Comparison of ENCODE assay signal across 8 mouse cellular contexts in the genomic region with DNA sequence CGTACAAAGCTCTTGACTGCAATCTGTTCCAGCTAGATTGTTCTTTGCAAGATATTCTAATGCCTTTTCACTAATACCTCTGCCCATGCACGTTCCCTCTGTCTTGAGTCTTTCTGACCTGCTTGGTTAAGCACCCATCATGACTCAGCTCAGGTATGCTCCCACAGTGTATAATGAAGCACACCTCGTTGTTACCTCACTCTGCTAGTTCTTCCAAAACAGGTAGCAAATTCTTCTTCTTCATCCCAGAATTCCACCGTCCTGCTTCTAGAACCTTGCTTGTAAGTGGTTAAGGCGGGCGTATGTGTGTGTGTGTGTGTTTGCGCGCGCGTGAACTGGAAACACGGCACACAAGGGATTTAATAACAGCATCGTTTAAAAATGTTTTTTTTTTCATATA. TPM values are rescaled to one million over a fixed set of nuclear protein-coding genes. Genes with fewer than 3 reads are reported as not detected.
DNase-seq lines count a peak whose midpoint lies in the region; ATAC-seq and TF ChIP-seq lines count a peak whose summit lies in the region.

No protein-coding gene starts in this region.

- H3K27ac ChIP-seq in thymus, adult 2 months (ENCODE audit: control insufficient read depth, insufficient read depth, low read length), result no peak overlapping the region
- peak overlapping the region; percentile 77 for H3K27ac ChIP-seq in forebrain, embryonic 10.5 days
- H3K27ac ChIP-seq in limb, embryonic 15.5 days, result no peak overlapping the region
- peak overlapping the region; percentile 60; the same call in 1 of the 2 replicates for H3K27ac ChIP-seq in neural tube, embryonic 15.5 days (replicated peaks)

- no peak for ATAC-seq in limb, embryonic 15.5 days (ENCODE audit: insufficient number of reproducible peaks, low FRiP score, low TSS enrichment, low read depth)
- peak; percentile 79 for ATAC-seq in neural tube, embryonic 15.5 days (ENCODE audit: low FRiP score)

- TF ChIP-seq CTCF in thymus, adult 2 months (IDR thresholded peaks at IDR 0.05; ENCODE audit: borderline replicate concordance, control insufficient read depth, extremely low read depth, insufficient read depth, low read length, poor library complexity), result no peak

- H3K9ac ChIP-seq in limb, embryonic 15.5 days, result no peak overlapping the region
- H3K9ac ChIP-seq in neural tube, embryonic 15.5 days (replicated peaks), result peak overlapping the region; percentile 55

- WGBS in thymus, adult 2 months, result under 1% methylated on average over 12 of the region's 12 CpGs
- WGBS in forebrain, embryonic 10.5 days, result 2% methylated on average over 12 of the region's 12 CpGs
- 3% methylated on average over 12 of the region's 12 CpGs for WGBS in limb, embryonic 15.5 days
- 5% methylated on average over 12 of the region's 12 CpGs for WGBS in neural tube, embryonic 15.5 days

- peak overlapping the region; percentile 49 for H3K4me2 ChIP-seq in limb, embryonic 15.5 days
- H3K4me2 ChIP-seq in neural tube, embryonic 15.5 days, result peak overlapping the region; percentile 67

- no peaks in the 10 kb centered on the region for H3K4me1 ChIP-seq in thymus, adult 2 months (replicated peaks; ENCODE audit: control insufficient read depth, insufficient read depth, low read length)
- H3K4me1 ChIP-seq in forebrain, embryonic 10.5 days, result peaks cover 5% of the 10 kb centered on the region; the same call in 1 of the 2 replicates
- 0 out of 2 replicates have a peak, but pooled peaks cover 4% of the 10 kb centered on the region for H3K4me1 ChIP-seq in limb, embryonic 15.5 days
- peaks cover 6% of the 10 kb centered on the region for H3K4me1 ChIP-seq in neural tube, embryonic 15.5 days

- intact Hi-C loops in left cerebral cortex, postnatal 36 days (cut with DNase I), result no loop called here

- H3K27me3 ChIP-seq in thymus, adult 2 months (ENCODE audit: control insufficient read depth, insufficient read depth, low read length), result no peaks in the 10 kb centered on the region
- H3K27me3 ChIP-seq in forebrain, embryonic 10.5 days (ENCODE audit: poor library complexity, severe bottlenecking), result peaks cover 16% of the 10 kb centered on the region
- no peaks in the 10 kb centered on the region for H3K27me3 ChIP-seq in limb, embryonic 15.5 days
- no peaks in the 10 kb centered on the region for H3K27me3 ChIP-seq in neural tube, embryonic 15.5 days (replicated peaks)

- H3K9me3 ChIP-seq in forebrain, embryonic 10.5 days, result no peaks in the 10 kb centered on the region
- no peaks in the 10 kb centered on the region for H3K9me3 ChIP-seq in limb, embryonic 15.5 days
- no peaks in the 10 kb centered on the region for H3K9me3 ChIP-seq in neural tube, embryonic 15.5 days (replicated peaks)

- no peak for DNase-seq in thymus, adult 2 months
- no peak for DNase-seq in thymus, postnatal 14 days
- no peak for DNase-seq in forebrain, embryonic 10.5 days (ENCODE audit: extremely low spot score, low spot score)
- DNase-seq in left cerebral cortex, postnatal 36 days (ENCODE audit: low spot score in 2 of 2), result no peak
- no peak for DNase-seq in right cerebral cortex, adult 2 months (ENCODE audit: low spot score in 2 of 2)
- no peak for DNase-seq in cerebellum, adult 11 months

- no peak for TF ChIP-seq POLR2A in thymus, adult 2 months (IDR thresholded peaks at IDR 0.05; ENCODE audit: control insufficient read depth, extremely low read depth, insufficient read depth, low read length, poor library complexity)

- H3K36me3 ChIP-seq in thymus, adult 2 months (ENCODE audit: control insufficient read depth, insufficient read depth, low read length), result no peaks in the 10 kb centered on the region; the same call in 1 of the 2 replicates
- H3K36me3 ChIP-seq in forebrain, embryonic 10.5 days (replicated peaks), result peaks cover 30% of the 10 kb centered on the region
- peaks cover 5% of the 10 kb centered on the region; the same call in 1 of the 2 replicates for H3K36me3 ChIP-seq in limb, embryonic 15.5 days
- no peaks in the 10 kb centered on the region for H3K36me3 ChIP-seq in neural tube, embryonic 15.5 days

- peak overlapping the region; percentile 91; the same call in 1 of the 2 replicates for H3K4me3 ChIP-seq in thymus, adult 2 months (ENCODE audit: control insufficient read depth, insufficient read depth, low read length)
- H3K4me3 ChIP-seq in forebrain, embryonic 10.5 days, result peak overlapping the region; percentile 61
- peak overlapping the region; percentile 58 for H3K4me3 ChIP-seq in limb, embryonic 15.5 days
- H3K4me3 ChIP-seq in neural tube, embryonic 15.5 days (replicated peaks), result peak overlapping the region; percentile 60

RNA-seq across cellular contexts. Expression of a gene that starts 0.4 kb away (rescaled TPM):
- polyA plus RNA-seq in thymus, adult 2 months (2012; rRNA removed), result 13.1 and 13.7 TPM in 2 replicates
- 82.8 and 86.6 TPM in 2 replicates for polyA plus RNA-seq in forebrain, embryonic 10.5 days (2016; fragmentation: Nextera tagmentation; extraction: Ambion mirVana)
- 61.0 and 63.3 TPM in 2 replicates for polyA plus RNA-seq in limb, embryonic 15.5 days (2015; fragmentation: Nextera tagmentation; extraction: Ambion mirVana)
- 29.5 and 40.2 TPM in 2 replicates for polyA plus RNA-seq in neural tube, embryonic 15.5 days (2015; fragmentation: Nextera tagmentation; extraction: Ambion mirVana)
- 10 to 100 TPM; 18.5 to 19.0 TPM for total RNA-seq in left cerebral cortex, postnatal 36 days (2021)

RNA-seq across cellular contexts. Expression of a gene that starts 41.0 kb away (rescaled TPM):
- polyA plus RNA-seq in thymus, adult 2 months (2012; rRNA removed), result 5.7 and 6.7 TPM in 2 replicates
- 26.5 and 27.5 TPM in 2 replicates for polyA plus RNA-seq in forebrain, embryonic 10.5 days (2016; fragmentation: Nextera tagmentation; extraction: Ambion mirVana)
- polyA plus RNA-seq in limb, embryonic 15.5 days (2015; fragmentation: Nextera tagmentation; extraction: Ambion mirVana), result 24.7 and 25.9 TPM in 2 replicates
- 224 and 258 TPM in 2 replicates for polyA plus RNA-seq in neural tube, embryonic 15.5 days (2015; fragmentation: Nextera tagmentation; extraction: Ambion mirVana)
- total RNA-seq in left cerebral cortex, postnatal 36 days (2021), result 100 to 1,000 TPM; 141 to 152 TPM

Comparison
In these comparisons a context has a peak if more than half of its experiments do, and no peak if none do; other contexts are left out.
1. H3K27ac ChIP-seq: peak in forebrain, embryonic 10.5 days (single experiment) and neural tube, embryonic 15.5 days (single experiment); none in thymus, adult 2 months (single experiment) and limb, embryonic 15.5 days (single experiment).
2. Peak in every context shown above with its lines, with median percentiles within 50 percentile points of each other: H3K4me3 ChIP-seq.